Mouse (Mus musculus): Measurements from ENCODE around the gene Pgs1.

The Pgs1 gene

GRCm38 (mm10) chr11:117963091-117963793 is 22.9 kb upstream of the Pgs1 start:
- DNase-seq = peak; percentile 100

GRCm38 (mm10) chr11:117963872-117964271 is 22.2 kb upstream of the Pgs1 start:
- DNase-seq = no peak

GRCm38 (mm10) chr11:117964294-117964693 is 21.8 kb upstream of the Pgs1 start:
- no peak for DNase-seq

GRCm38 (mm10) chr11:117965052-117965451 is 21.0 kb upstream of the Pgs1 start:
- no peak for DNase-seq

GRCm38 (mm10) chr11:117965561-117965981 is 20.5 kb upstream of the Pgs1 start:
- no peak for DNase-seq

GRCm38 (mm10) chr11:117966506-117967100 is 19.5 kb upstream of the Pgs1 start:
- no peak for DNase-seq

- DNase-seq = no peak
These were observed 18.7 kb upstream of the Pgs1 start for GRCm38 (mm10) chr11:117967249-117968015.

- DNase-seq = no peak
These were observed 17.9 kb upstream of the Pgs1 start for GRCm38 (mm10) chr11:117968016-117968671.

GRCm38 (mm10) chr11:117968716-117969099 is 17.4 kb upstream of the Pgs1 start:
- DNase-seq = no peak

GRCm38 (mm10) chr11:117969100-117969944 is 16.8 kb upstream of the Pgs1 start:
- peak; percentile 99 for DNase-seq

- DNase-seq = peak; percentile 99
These were observed 15.9 kb upstream of the Pgs1 start, which contains the start of gene Socs3 for GRCm38 (mm10) chr11:117969945-117970872. Gene Socs3 (minus strand): TSS chr11:117970047.

GRCm38 (mm10) chr11:117971100-117971499 is 15.0 kb upstream of the Pgs1 start:
- DNase-seq = no peak

- no peak for DNase-seq
These were observed 14.3 kb upstream of the Pgs1 start for GRCm38 (mm10) chr11:117971646-117972242.

GRCm38 (mm10) chr11:117972656-117973558 is 13.2 kb upstream of the Pgs1 start:
- no peak for DNase-seq

- DNase-seq = no peak
These were observed 12.5 kb upstream of the Pgs1 start for GRCm38 (mm10) chr11:117973569-117973968.

- no peak for DNase-seq
These were observed 11.6 kb upstream of the Pgs1 start for GRCm38 (mm10) chr11:117974327-117975125.

- DNase-seq = no peak
These were observed 10.7 kb upstream of the Pgs1 start for GRCm38 (mm10) chr11:117975211-117975967.

GRCm38 (mm10) chr11:117976081-117976582 is 10.0 kb upstream of the Pgs1 start:
- peak; percentile 83 for DNase-seq

Measured in lung, postnatal 14 days (tissue).